Mouse (Mus musculus) cerebellum, postnatal 25 days (tissue): ENCODE results near the gene Idi1.
"Not testable (repeated sequence)": the region's sequence is repeated elsewhere in the genome, so short reads cannot be mapped to it uniquely, and the experiment has no call there.

Experiments
- DNase-seq, 2 experiments: peaks; one replicate each; pipeline ENCODE4 v3.0.0; 2021; ENCODE audit warnings: mixed read lengths in 2 of 2

Idi1 gene

GRCm38 (mm10) chr13:8888603-8889002 is 3.3 kb downstream of the Idi1 start:
- DNase-seq, result peak in 1 of 2 experiments; percentile 14

DNA sequence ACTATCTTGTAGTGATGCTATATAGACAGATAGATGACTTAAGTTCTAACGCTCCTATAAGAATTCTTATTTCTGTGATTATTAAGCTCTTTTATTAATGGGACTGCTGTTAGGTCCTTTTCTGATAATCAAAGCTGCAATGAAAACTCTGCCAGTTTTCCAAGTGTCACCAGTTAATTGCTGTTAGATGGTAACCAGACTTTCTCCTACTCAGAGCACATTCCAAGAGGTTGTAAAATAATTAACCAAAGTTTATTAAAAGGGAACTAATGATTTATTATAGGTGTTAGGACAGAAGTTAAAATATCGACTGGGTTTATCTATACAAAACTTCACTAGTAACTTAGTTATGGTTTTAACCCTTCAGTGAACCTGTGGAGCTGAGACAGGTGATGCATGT is 20.7 kb downstream of the Idi1 start:
- DNase-seq, result not testable (repeated sequence)

DNA sequence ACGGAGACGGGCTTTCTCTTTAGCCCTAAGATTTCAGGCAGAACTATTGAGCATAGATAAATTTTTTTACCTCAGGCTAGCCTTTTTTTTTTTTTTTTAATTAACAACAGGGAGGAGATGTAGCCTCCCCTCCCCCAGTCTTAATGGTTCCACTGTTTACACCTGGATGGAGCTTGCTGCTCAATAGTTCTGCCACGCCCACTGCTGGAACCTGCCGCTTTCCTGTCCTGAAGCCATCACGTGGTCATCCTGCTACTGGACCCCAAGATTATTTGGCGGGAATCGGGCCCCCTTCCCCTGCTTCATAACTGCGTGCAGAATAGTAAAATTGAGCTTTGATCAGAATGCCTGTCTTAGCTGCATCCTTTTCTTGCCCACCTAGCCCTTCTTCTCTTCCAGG is 28.6 kb downstream of the Idi1 start:
- not testable (repeated sequence) for DNase-seq

DNA sequence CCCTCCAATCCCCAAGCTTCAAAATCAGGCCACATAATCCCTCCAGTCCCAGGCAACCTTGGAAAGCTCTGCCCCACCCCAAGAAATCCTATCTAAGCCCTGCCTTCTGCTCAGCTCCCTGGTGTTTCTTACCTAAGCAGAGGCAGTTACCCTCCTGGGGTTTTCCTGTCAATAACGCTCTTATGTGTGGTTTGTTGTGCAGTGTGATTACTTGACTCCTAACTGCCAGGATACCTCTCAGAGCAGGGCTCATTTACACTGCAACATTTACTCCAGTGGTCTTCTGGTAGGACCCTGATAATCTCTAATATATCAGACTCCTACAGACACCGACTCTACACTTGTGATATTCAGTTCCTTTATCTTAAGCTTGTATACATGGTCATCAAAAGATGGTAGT is 48.2 kb downstream of the Idi1 start:
- DNase-seq, result no peak

GRCm38 (mm10) chr13:8937611-8938140 is 52.4 kb downstream of the Idi1 start:
- DNase-seq, result not testable (repeated sequence)

- not testable (repeated sequence) for DNase-seq
Observed at GRCm38 (mm10) chr13:8941110-8941509, 55.8 kb downstream of the Idi1 start.

DNA sequence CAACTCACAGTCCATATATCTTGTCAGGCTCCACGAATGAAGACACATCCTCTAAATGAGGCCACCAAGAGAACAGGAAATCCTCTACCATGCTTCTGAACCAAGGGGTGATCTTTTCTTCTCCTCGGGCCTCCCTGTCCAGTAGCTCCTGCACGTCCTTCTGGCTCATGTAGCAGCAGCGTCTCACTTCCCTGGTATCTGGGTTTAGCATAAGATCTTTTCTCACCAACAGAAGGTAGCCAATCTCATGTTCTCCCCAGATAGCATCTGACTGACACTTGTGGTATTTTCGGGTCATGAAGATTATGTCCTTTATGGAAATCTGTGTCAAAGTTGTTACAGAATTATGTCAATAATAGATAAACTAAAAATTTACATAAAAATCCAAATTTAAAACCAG is 56.4 kb downstream of the Idi1 start:
- not testable (repeated sequence) for DNase-seq
